Mouse (Mus musculus): ENCODE results near the gene Odam.

Odam gene

DNA sequence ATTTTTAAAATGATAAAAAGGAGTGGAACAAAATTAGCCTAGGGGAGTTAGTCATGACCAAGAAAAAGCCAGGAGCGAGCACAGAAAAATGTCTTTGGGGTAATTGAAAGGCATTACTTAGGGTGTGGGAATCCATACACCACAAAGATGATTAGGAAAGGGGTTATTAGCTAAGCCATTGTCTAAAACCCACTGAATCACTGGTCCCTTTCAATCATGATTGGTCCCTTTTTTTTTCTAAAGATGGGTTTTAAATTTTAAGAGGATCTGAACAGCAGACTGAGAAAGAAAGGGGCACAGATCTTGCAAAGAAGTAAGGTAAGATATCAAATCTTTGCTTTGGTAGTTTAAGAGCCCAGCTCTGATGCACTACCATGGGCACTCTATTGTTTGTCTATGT lies at the start of gene Odam:
TSS of gene Odam (plus strand) at position 301 of the 400 bp plus-strand sequence.
- no peak for DNase-seq (ENCODE audit: low spot score in 2 of 2)

- DNase-seq (ENCODE audit: low spot score in 2 of 2): no peak
Observed at GRCm38 (mm10) chr5:87855136-87855716, 29.6 kb upstream of the Odam start.

DNA sequence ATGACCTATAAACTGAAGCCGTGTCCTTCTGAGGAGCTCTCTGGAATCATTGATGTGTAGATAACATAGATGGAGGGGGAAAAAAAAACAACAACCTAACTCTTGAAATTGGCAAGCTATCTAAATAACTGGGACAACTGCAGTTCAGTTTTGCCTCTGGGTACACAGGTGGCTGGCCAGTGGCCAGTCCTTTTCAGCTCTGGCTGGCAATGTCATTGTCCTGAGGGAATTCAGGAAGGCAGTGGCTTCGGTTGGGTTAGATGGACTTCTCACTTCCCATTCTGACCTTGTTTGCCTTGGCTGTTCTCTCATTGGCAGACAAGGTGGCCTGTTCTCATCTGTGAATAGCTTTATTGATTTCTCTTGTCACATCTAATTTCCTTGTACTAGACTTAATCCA lies 14.7 kb upstream of the Odam start:
- DNase-seq (ENCODE audit: low spot score in 2 of 2): peak in 1 of 2 experiments; percentile 18

- DNase-seq (ENCODE audit: low spot score in 2 of 2): no peak
Observed at GRCm38 (mm10) chr5:87871423-87871822, 13.4 kb upstream of the Odam start.

DNA sequence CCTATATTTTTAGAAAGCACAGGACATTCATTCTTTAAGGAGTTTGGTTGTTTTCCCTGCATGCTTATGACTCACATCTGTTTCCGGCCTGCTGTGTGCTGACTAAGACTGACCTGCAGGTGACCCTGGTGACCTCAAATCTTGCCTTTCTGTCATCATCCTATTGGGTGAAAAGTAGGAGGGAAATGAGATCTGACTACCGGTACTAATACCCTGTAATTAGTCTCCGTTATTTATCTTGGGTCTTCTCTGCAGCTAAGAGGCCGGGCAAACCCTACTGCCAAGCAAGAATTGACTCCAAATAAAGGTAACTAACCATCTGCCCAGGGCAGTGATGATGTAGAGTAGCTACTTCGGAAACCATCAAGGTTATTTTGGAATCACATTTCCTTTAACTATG lies 40.5 kb downstream of the Odam start, which contains the start of gene Csn3:
TSS of gene Csn3 (plus strand) at position 208 of the 400 bp plus-strand sequence.
- no peak for DNase-seq (ENCODE audit: low spot score in 2 of 2)

DNA sequence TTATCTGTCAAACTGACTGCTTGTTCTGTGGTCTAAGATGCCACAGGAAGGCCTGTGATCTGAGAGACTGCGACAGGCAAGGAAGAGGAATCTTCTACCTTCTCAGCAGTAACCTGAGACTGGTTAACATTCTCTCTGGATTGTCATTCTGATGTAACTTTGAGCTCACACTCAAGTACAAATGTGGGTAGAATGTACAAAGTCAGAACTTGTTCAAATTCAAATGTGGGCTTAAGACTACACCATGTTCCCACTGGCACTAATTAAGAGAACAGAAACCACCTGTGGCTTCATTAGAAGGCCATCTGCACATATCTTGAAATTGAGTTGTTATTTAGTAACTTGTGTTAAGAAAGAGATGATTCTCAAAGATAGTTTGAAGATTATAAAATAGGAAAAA lies 46.8 kb downstream of the Odam start:
- DNase-seq (ENCODE audit: low spot score in 2 of 2): no peak

- no peak for DNase-seq (ENCODE audit: low spot score in 2 of 2)
Observed at GRCm38 (mm10) chr5:87940752-87941151, 55.9 kb downstream of the Odam start.

- no peak for DNase-seq (ENCODE audit: low spot score in 2 of 2)
Observed at GRCm38 (mm10) chr5:87942515-87942914, 57.7 kb downstream of the Odam start.

Measured in cerebellum, postnatal 4 days (tissue).